Mouse (Mus musculus) hematopoietic stem cell, adult 5-6 weeks (primary cell): Measurements from ENCODE around the gene Lcn12. TPM values are rescaled to one million over a fixed set of nuclear protein-coding genes. Genes with fewer than 3 reads are reported as not detected.

Experiments
- total RNA-seq: library from RNA; stranded (forward); fragments of 172-1452, 232-1000 nt; gene quantifications from 2 replicates; pipeline ENCODE4 v1.2.3, GENCODE M21; 2017

The Lcn12 gene
- total RNA-seq, 1 experiment from 2014 or later: not detected

Other genes starting within 250 kb of the Lcn12 start
- 1.4 and 5.1 TPM in 2 replicates for gene AL732309.1, start 247.0 kb downstream of the Lcn12 start, total RNA-seq
- gene Tmem203, start 238.5 kb downstream of the Lcn12 start, total RNA-seq: 9.9 and 10.8 TPM in 2 replicates
- 8.2 and 10.6 TPM in 2 replicates for gene Tprn, start 231.3 kb downstream of the Lcn12 start, total RNA-seq
- 46.4 and 82.9 TPM in 2 replicates for gene Ssna1, start 221.5 kb downstream of the Lcn12 start, total RNA-seq
- gene Anapc2, start 221.4 kb downstream of the Lcn12 start, total RNA-seq: 39.0 and 46.9 TPM in 2 replicates
- gene Tmem210, start 205.8 kb downstream of the Lcn12 start, total RNA-seq: not detected in 2 replicates
- not detected in 2 replicates for gene Lrrc26, start 204.0 kb downstream of the Lcn12 start, total RNA-seq
- not detected in 2 replicates for gene Grin1, start 174.7 kb downstream of the Lcn12 start, total RNA-seq
- gene Man1b1, start 161.6 kb downstream of the Lcn12 start, total RNA-seq: 60.9 and 70.9 TPM in 2 replicates
- 11.9 and 31.6 TPM in 2 replicates for gene Dpp7, start 137.6 kb downstream of the Lcn12 start, total RNA-seq
- 8.2 and 12.6 TPM in 2 replicates for gene Uap1l1, start 128.2 kb downstream of the Lcn12 start, total RNA-seq
- gene Sapcd2, start 121.6 kb downstream of the Lcn12 start, total RNA-seq: 3.3 and 12.1 TPM in 2 replicates
- not detected in 2 replicates for gene Entpd2, start 98.0 kb downstream of the Lcn12 start, total RNA-seq
- 0.74 and 2.3 TPM in 2 replicates for gene Npdc1, start 94.6 kb downstream of the Lcn12 start, total RNA-seq
- 23.6 and 28.5 TPM in 2 replicates for gene Fut7, start 70.6 kb downstream of the Lcn12 start, total RNA-seq
- gene Abca2, start 65.2 kb downstream of the Lcn12 start, total RNA-seq: 52.7 and 57.5 TPM in 2 replicates
- not detected in 2 replicates for gene Clic3, start 37.1 kb downstream of the Lcn12 start, total RNA-seq
- 27.5 and 28.0 TPM in 2 replicates for gene Paxx, start 32.8 kb downstream of the Lcn12 start, total RNA-seq
- 3.4 and 3.5 TPM in 2 replicates for gene Ptgds, start 23.9 kb downstream of the Lcn12 start, total RNA-seq
- gene Fbxw5, start 6.8 kb upstream of the Lcn12 start, total RNA-seq: 20.6 and 25.1 TPM in 2 replicates
- gene C8g, start 7.8 kb upstream of the Lcn12 start, total RNA-seq: 0.35 and 2.0 TPM in 2 replicates
- gene Traf2, start 53.0 kb upstream of the Lcn12 start, total RNA-seq: 18.0 and 20.2 TPM in 2 replicates
- gene Edf1, start 63.9 kb upstream of the Lcn12 start, total RNA-seq: 68.7 and 71.1 TPM in 2 replicates
- 1.1 and 4.8 TPM in 2 replicates for gene Mamdc4, start 80.9 kb upstream of the Lcn12 start, total RNA-seq
- 27.8 and 63.7 TPM in 2 replicates for gene Phpt1, start 81.3 kb upstream of the Lcn12 start, total RNA-seq
- 0.40 TPM in 1 of 2 replicates, not detected in the other for gene Ajm1, start 87.8 kb upstream of the Lcn12 start, total RNA-seq
- gene Rabl6, start 114.6 kb upstream of the Lcn12 start, total RNA-seq: 56.5 and 67.0 TPM in 2 replicates
- gene Ccdc183, start 123.8 kb upstream of the Lcn12 start, total RNA-seq: not detected in 2 replicates
- gene Tmem141, start 128.1 kb upstream of the Lcn12 start, total RNA-seq: 22.2 and 28.8 TPM in 2 replicates
- 0.94 TPM in 1 of 2 replicates, not detected in the other for gene Fcna, start 134.1 kb upstream of the Lcn12 start, total RNA-seq
- not detected in 2 replicates for gene Lcn8, start 159.2 kb upstream of the Lcn12 start, total RNA-seq
- gene Lcn5, start 164.0 kb upstream of the Lcn12 start, total RNA-seq: not detected in 2 replicates
- gene Lcn6, start 182.9 kb upstream of the Lcn12 start, total RNA-seq: not detected in 2 replicates
- not detected in 2 replicates for gene Lcn10, start 188.8 kb upstream of the Lcn12 start, total RNA-seq
- gene Obp2a, start 206.1 kb upstream of the Lcn12 start, total RNA-seq: not detected in 2 replicates
- gene Bmyc, start 212.8 kb upstream of the Lcn12 start, total RNA-seq: 6.4 and 11.8 TPM in 2 replicates
- gene Obp2b, start 243.1 kb upstream of the Lcn12 start, total RNA-seq: not detected in 2 replicates